Mouse (Mus musculus): Measurements from ENCODE around the gene S100b. TPM values are rescaled to one million over a fixed set of nuclear protein-coding genes. Genes with fewer than 3 reads are reported as not detected.

The S100b gene
- total and polyA plus RNA-seq, 3 experiments: not detected

- TF ChIP-seq GATA1 (IDR thresholded peaks at IDR 0.05; ENCODE audit: borderline replicate concordance, low read length): no peak
- TF ChIP-seq POLR2AphosphoS5 (IDR thresholded peaks at IDR 0.05; ENCODE audit: insufficient replicate concordance, low read depth, low read length): no peak
- no peak for TF ChIP-seq GATA2 (IDR thresholded peaks at IDR 0.05; ENCODE audit: borderline replicate concordance, low read depth, low read length)
- TF ChIP-seq CTCF (IDR thresholded peaks at IDR 0.05; ENCODE audit: low read depth, low read length): no peak
- TF ChIP-seq TAL1 (conservative IDR thresholded peaks at IDR 0.05; ENCODE audit: low read depth, low read length): no peak
- DNase-seq (ENCODE audit: low spot score): no peak
- peaks cover 3% of the 10 kb centered on the region; the same call in 1 of the 2 replicates for H3K27me3 ChIP-seq (ENCODE audit: insufficient read depth, low read length)
- H3K4me3 ChIP-seq (ENCODE audit: low read depth, low read length): no peak overlapping the region
- H3K9me3 ChIP-seq (replicated peaks): no peaks in the 10 kb centered on the region
- no peaks in the 10 kb centered on the region for H3K4me1 ChIP-seq (ENCODE audit: insufficient read depth, low read depth, low read length)
- no peaks in the 10 kb centered on the region for H3K36me3 ChIP-seq (replicated peaks)
- ATAC-seq (ENCODE audit: extremely low read depth, insufficient number of reproducible peaks, low FRiP score, poor library complexity, severe bottlenecking): no peak
These were observed 8.5 kb upstream of the S100b start for GRCm38 (mm10) chr10:76245106-76245505.

- no peak for ATAC-seq (ENCODE audit: extremely low read depth, insufficient number of reproducible peaks, low FRiP score, poor library complexity, severe bottlenecking)
These were observed 7.1 kb upstream of the S100b start for GRCm38 (mm10) chr10:76246601-76247000.

DNA sequence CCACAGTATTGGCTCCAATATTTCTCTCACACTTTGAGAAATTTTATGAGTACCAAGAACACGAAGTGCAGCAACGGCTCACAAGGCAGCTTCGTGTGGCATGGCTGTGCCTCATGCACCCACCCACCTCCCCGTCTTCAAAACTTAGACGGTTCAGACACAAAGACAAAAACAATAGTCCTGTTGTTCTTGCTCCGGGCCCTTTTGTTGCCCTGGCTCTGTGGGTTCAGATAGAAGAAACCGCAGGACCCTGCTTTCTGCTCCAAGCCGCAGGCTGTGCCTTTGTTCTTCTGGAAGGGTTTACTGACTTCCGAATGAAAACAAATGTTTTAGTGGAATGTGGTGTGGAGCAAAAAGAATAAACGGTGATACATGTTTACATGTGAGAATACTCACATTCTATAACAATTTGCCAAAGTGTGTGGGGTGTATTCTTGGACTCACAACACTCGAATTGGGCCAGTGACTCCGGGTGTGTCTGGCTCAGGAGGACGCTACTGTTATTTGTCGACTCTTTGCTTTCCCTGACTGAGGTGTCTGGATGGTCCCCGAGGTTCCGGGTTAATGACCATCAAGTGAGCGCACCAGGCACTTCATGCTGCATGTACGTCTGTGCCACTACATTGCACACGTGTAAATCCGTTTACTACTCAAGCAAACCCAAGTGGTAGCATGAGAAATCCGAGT lies 5.5 kb upstream of the S100b start:
- peaks cover 6% of the 10 kb centered on the region; the same call in 1 of the 2 replicates for H3K27me3 ChIP-seq (ENCODE audit: insufficient read depth, low read length)
- H3K36me3 ChIP-seq (replicated peaks): no peaks in the 10 kb centered on the region
- no peak for TF ChIP-seq GATA2 (IDR thresholded peaks at IDR 0.05; ENCODE audit: borderline replicate concordance, low read depth, low read length)
- TF ChIP-seq CTCF (IDR thresholded peaks at IDR 0.05; ENCODE audit: low read depth, low read length): no peak
- TF ChIP-seq TAL1 (conservative IDR thresholded peaks at IDR 0.05; ENCODE audit: low read depth, low read length): no peak
- no peak for TF ChIP-seq GATA1 (IDR thresholded peaks at IDR 0.05; ENCODE audit: borderline replicate concordance, low read length)
- TF ChIP-seq POLR2AphosphoS5 (IDR thresholded peaks at IDR 0.05; ENCODE audit: insufficient replicate concordance, low read depth, low read length): no peak
- H3K4me1 ChIP-seq (ENCODE audit: insufficient read depth, low read depth, low read length): no peaks in the 10 kb centered on the region
- no peak overlapping the region for H3K4me3 ChIP-seq (ENCODE audit: low read depth, low read length)
- no peak for DNase-seq (ENCODE audit: low spot score)
- no peaks in the 10 kb centered on the region for H3K9me3 ChIP-seq (replicated peaks)
- no peak for ATAC-seq (ENCODE audit: extremely low read depth, insufficient number of reproducible peaks, low FRiP score, poor library complexity, severe bottlenecking)

More at GRCm38 (mm10) chr10:76246601-76247000, 7.1 kb upstream of the S100b start:
- no peak for DNase-seq (ENCODE audit: low spot score)
- Histone ChIP-seq H3K36me3 (replicated peaks) (no peaks in the 10 kb centered on the region), H3K4me1 (ENCODE audit: insufficient read depth, low read depth, low read length) (no peaks in the 10 kb centered on the region), H3K4me3 (ENCODE audit: low read depth, low read length) (no peak overlapping the region), H3K27me3 (ENCODE audit: insufficient read depth, low read length) (peaks cover 6% of the 10 kb centered on the region; the same call in 1 of the 2 replicates), H3K9me3 (replicated peaks) (no peaks in the 10 kb centered on the region)
- TF ChIP-seq POLR2AphosphoS5 (IDR thresholded peaks at IDR 0.05; ENCODE audit: insufficient replicate concordance, low read depth, low read length): no peak
- TF ChIP-seq CTCF (IDR thresholded peaks at IDR 0.05; ENCODE audit: low read depth, low read length): no peak
- TF ChIP-seq TAL1 (conservative IDR thresholded peaks at IDR 0.05; ENCODE audit: low read depth, low read length): no peak
- TF ChIP-seq GATA1 (IDR thresholded peaks at IDR 0.05; ENCODE audit: borderline replicate concordance, low read length): no peak
- no peak for TF ChIP-seq GATA2 (IDR thresholded peaks at IDR 0.05; ENCODE audit: borderline replicate concordance, low read depth, low read length)

GRCm38 (mm10) chr10:76248647-76248968 lies 5.0 kb upstream of the S100b start:
- no peaks in the 10 kb centered on the region for H3K9me3 ChIP-seq (replicated peaks)
- DNase-seq (ENCODE audit: low spot score): no peak
- H3K4me3 ChIP-seq (ENCODE audit: low read depth, low read length): no peak overlapping the region
- TF ChIP-seq POLR2AphosphoS5 (IDR thresholded peaks at IDR 0.05; ENCODE audit: insufficient replicate concordance, low read depth, low read length): no peak
- no peak for TF ChIP-seq GATA2 (IDR thresholded peaks at IDR 0.05; ENCODE audit: borderline replicate concordance, low read depth, low read length)
- TF ChIP-seq TAL1 (conservative IDR thresholded peaks at IDR 0.05; ENCODE audit: low read depth, low read length): no peak
- H3K36me3 ChIP-seq (replicated peaks): no peaks in the 10 kb centered on the region
- no peak for ATAC-seq (ENCODE audit: extremely low read depth, insufficient number of reproducible peaks, low FRiP score, poor library complexity, severe bottlenecking)
- peaks cover 6% of the 10 kb centered on the region; the same call in 1 of the 2 replicates for H3K27me3 ChIP-seq (ENCODE audit: insufficient read depth, low read length)
- H3K4me1 ChIP-seq (ENCODE audit: insufficient read depth, low read depth, low read length): no peaks in the 10 kb centered on the region

DNA sequence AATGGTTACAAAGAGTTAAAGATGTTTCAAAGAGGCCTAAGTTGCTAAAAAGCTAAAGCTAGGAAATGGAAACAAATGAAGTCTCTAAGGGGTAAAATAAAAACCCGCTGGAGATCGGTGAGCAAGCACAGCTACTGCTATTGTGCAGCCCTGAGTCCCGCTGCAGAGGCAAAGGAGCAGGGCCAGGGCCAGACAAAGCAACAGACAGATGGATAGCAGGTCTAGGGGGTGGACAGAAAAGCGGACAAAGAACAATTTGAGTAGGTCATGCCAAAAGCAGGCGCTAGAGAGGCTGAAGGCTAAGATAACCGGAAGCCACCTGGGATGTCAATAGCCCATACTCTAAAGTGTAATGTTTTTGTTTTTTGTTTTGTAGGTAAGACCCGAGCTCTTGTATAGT lies 2.8 kb upstream of the S100b start:
- no peak for DNase-seq (ENCODE audit: low spot score)
- no peak for TF ChIP-seq GATA2 (IDR thresholded peaks at IDR 0.05; ENCODE audit: borderline replicate concordance, low read depth, low read length)
- TF ChIP-seq CTCF (IDR thresholded peaks at IDR 0.05; ENCODE audit: low read depth, low read length): no peak
- TF ChIP-seq GATA1 (IDR thresholded peaks at IDR 0.05; ENCODE audit: borderline replicate concordance, low read length): no peak
- TF ChIP-seq TAL1 (conservative IDR thresholded peaks at IDR 0.05; ENCODE audit: low read depth, low read length): no peak
- TF ChIP-seq POLR2AphosphoS5 (IDR thresholded peaks at IDR 0.05; ENCODE audit: insufficient replicate concordance, low read depth, low read length): no peak

DNA sequence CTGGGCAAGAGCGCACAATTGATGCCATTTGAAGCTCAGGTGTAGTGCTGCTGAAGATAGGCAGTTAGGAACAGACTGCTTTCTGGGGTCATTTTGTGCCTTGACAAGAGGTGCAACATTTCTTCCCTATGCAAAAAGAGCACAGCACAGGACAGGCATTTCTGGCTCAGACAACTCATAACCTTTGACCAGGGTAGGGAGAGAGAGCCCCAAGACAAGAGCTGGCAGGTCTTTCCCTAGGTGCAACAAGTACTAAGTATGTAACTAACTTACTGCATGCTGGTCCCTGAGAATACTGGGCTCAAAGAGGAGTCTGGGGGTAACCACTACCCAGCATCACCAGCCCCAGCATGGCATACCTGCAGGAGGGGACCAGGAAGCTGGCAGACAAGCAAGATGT lies 574 bp upstream of the S100b start:
- H3K36me3 ChIP-seq (replicated peaks): no peaks in the 10 kb centered on the region
- DNase-seq (ENCODE audit: low spot score): no peak
- no peak for ATAC-seq (ENCODE audit: extremely low read depth, insufficient number of reproducible peaks, low FRiP score, poor library complexity, severe bottlenecking)
- no peak overlapping the region for H3K4me3 ChIP-seq (ENCODE audit: low read depth, low read length)
- peaks cover 6% of the 10 kb centered on the region; the same call in 1 of the 2 replicates for H3K27me3 ChIP-seq (ENCODE audit: insufficient read depth, low read length)
- no peak for TF ChIP-seq TAL1 (conservative IDR thresholded peaks at IDR 0.05; ENCODE audit: low read depth, low read length)
- TF ChIP-seq GATA1 (IDR thresholded peaks at IDR 0.05; ENCODE audit: borderline replicate concordance, low read length): no peak
- no peak for TF ChIP-seq CTCF (IDR thresholded peaks at IDR 0.05; ENCODE audit: low read depth, low read length)
- no peak for TF ChIP-seq GATA2 (IDR thresholded peaks at IDR 0.05; ENCODE audit: borderline replicate concordance, low read depth, low read length)
- no peak for TF ChIP-seq POLR2AphosphoS5 (IDR thresholded peaks at IDR 0.05; ENCODE audit: insufficient replicate concordance, low read depth, low read length)
- H3K9me3 ChIP-seq (replicated peaks): no peaks in the 10 kb centered on the region
- H3K4me1 ChIP-seq (ENCODE audit: insufficient read depth, low read depth, low read length): no peaks in the 10 kb centered on the region

More for the DNA sequence above, 2.8 kb upstream of the S100b start:
- H3K9me3 ChIP-seq (replicated peaks): no peaks in the 10 kb centered on the region
- no peak overlapping the region for H3K4me3 ChIP-seq (ENCODE audit: low read depth, low read length)
- H3K27me3 ChIP-seq (ENCODE audit: insufficient read depth, low read length): peaks cover 6% of the 10 kb centered on the region; the same call in 1 of the 2 replicates
- H3K36me3 ChIP-seq (replicated peaks): no peaks in the 10 kb centered on the region
- no peak for ATAC-seq (ENCODE audit: extremely low read depth, insufficient number of reproducible peaks, low FRiP score, poor library complexity, severe bottlenecking)
- no peaks in the 10 kb centered on the region for H3K4me1 ChIP-seq (ENCODE audit: insufficient read depth, low read depth, low read length)
